Mouse (Mus musculus) small intestine, adult 2 months (tissue): Measurements from ENCODE around the gene Zcchc9.
A peak's percentile ranks its signal among the peaks of the same experiment; 100 is the strongest.

Source experiments
- CTCF ChIP-seq: fragments of 200-500 bp; IDR thresholded peaks from 2 replicates; pipeline ENCODE4 v1.5.1; 2012; ENCODE audit warnings: low read depth, mild to moderate bottlenecking, control low read depth, inconsistent platforms, low read length, moderate library complexity, mixed read lengths; ENCODE audit not compliant: insufficient replicate concordance, insufficient read length; ENCODE audit errors: extremely low read depth
- POLR2A ChIP-seq: fragments of 200-500 bp; IDR thresholded peaks from 2 replicates; pipeline ENCODE4 v1.6.1; 2012; ENCODE audit warnings: low read depth, mild to moderate bottlenecking, control low read depth, inconsistent platforms, low read length, moderate library complexity

DNA sequence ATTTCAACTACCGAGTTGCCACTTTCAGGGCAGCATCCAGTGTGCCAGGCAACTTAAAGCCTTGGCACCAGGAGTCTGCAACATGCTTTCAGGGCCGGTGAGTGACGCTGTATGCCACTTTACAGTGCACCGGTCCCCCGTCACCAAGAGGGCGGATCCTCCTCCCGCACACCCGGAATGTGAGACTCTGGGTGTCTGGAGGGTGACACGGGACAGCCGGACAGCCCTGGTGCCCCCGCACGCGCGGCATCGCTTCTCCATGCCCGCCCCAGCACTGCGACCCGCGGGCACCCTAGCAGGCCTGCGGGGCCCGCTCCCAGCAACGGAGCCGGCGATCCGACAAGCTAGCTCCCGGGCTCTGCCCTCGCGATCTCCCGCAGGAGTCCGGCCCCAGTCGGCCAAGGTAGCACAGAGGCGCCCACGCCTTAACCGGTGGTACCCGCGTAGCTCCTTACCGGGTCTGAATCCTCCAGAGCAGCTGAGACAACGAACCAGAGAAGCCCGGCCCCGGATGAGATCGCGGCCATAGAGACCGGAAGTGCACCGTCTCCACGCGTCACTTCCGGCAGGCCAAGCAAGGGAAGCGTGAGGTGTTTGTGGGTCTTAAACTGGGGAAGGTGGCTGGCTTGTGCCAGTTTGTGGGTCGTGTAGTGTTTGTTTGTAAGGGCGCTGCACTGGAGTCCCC is at the start of gene Zcchc9:
- TF ChIP-seq CTCF (no peak), POLR2A (peak; percentile 73)
